Mouse (Mus musculus) adrenal gland, adult 2 months (tissue): ENCODE data around the gene Gprin2. TPM values are rescaled to one million over a fixed set of nuclear protein-coding genes. Genes with fewer than 3 reads are reported as not detected.

Source experiments
- DNase-seq: peaks from one replicate; pipeline ENCODE4 v3.0.0; 2021
- polyA plus RNA-seq: library from polyadenylated mRNA; depleted of rRNA; stranded (reverse); fragments of >200 nt; gene quantifications from 2 replicates; pipeline ENCODE4 v1.2.3, GENCODE M21; 2012; rRNA removed
- total RNA-seq, 2 experiments: library from RNA; stranded (reverse); gene quantifications; 2 replicates each; pipeline ENCODE4 v1.2.3; 2021

Gene Gprin2
- total and polyA plus RNA-seq, 3 experiments, result 0.85 to 2.8 (median 1.4) TPM

GRCm38 (mm10) chr14:34207996-34208395 is 6.5 kb upstream of the Gprin2 start:
- no peak for DNase-seq

- DNase-seq, result peak; percentile 42
Measured at GRCm38 (mm10) chr14:34200738-34201230, 669 bp downstream of the Gprin2 start.

- DNase-seq, result peak; percentile 74
Measured at GRCm38 (mm10) chr14:34196706-34197105, 4.7 kb downstream of the Gprin2 start.

- DNase-seq, result no peak
Measured at GRCm38 (mm10) chr14:34195466-34195865, 6.0 kb downstream of the Gprin2 start.

GRCm38 (mm10) chr14:34193879-34194278 is 7.6 kb downstream of the Gprin2 start:
- DNase-seq, result no peak

- peak; percentile 83 for DNase-seq
Measured at GRCm38 (mm10) chr14:34190361-34190760, 11.1 kb downstream of the Gprin2 start.

GRCm38 (mm10) chr14:34188629-34189028 is 12.8 kb downstream of the Gprin2 start:
- DNase-seq, result peak; percentile 86

GRCm38 (mm10) chr14:34183101-34183500 is 18.4 kb downstream of the Gprin2 start:
- no peak for DNase-seq

GRCm38 (mm10) chr14:34179351-34179750 is 22.1 kb downstream of the Gprin2 start:
- DNase-seq, result no peak

GRCm38 (mm10) chr14:34171107-34171506 is 30.3 kb downstream of the Gprin2 start:
- DNase-seq, result no peak

GRCm38 (mm10) chr14:34155752-34156151 is 45.7 kb downstream of the Gprin2 start:
- no peak for DNase-seq

- peak; percentile 43 for DNase-seq
Measured at GRCm38 (mm10) chr14:34154601-34155337, 46.7 kb downstream of the Gprin2 start.

GRCm38 (mm10) chr14:34152342-34152741 is 49.1 kb downstream of the Gprin2 start, which contains the start of gene Npy4r:
Gene Npy4r (minus strand): TSS chr14:34152489.
- peak; percentile 78 for DNase-seq

- no peak for DNase-seq
Measured at GRCm38 (mm10) chr14:34142915-34143314, 58.5 kb downstream of the Gprin2 start.

GRCm38 (mm10) chr14:34142316-34142715 is 59.1 kb downstream of the Gprin2 start:
- no peak for DNase-seq

GRCm38 (mm10) chr14:34139671-34140664 is 61.5 kb downstream of the Gprin2 start:
- DNase-seq, result no peak

Other genes starting within 250 kb of the Gprin2 start
- not detected for gene Rbp3, start 247.7 kb downstream of the Gprin2 start, total RNA-seq
- gene Rbp3, start 247.7 kb downstream of the Gprin2 start, polyA plus RNA-seq, result not detected in 2 replicates
- under 1 TPM in 1 of 2 experiments, not detected in 1; 0.07 TPM for gene Zfp488, start 222.9 kb downstream of the Gprin2 start, total RNA-seq
- 0.02 TPM in 1 of 2 replicates, not detected in the other for gene Zfp488, start 222.9 kb downstream of the Gprin2 start, polyA plus RNA-seq
- not detected for gene Gm30083, start 186.5 kb downstream of the Gprin2 start, total RNA-seq
- not detected in 2 replicates for gene Gm30083, start 186.5 kb downstream of the Gprin2 start, polyA plus RNA-seq
- gene Gm5460, start 184.9 kb downstream of the Gprin2 start, total RNA-seq, result under 1 TPM; 0.14 to 0.24 TPM
- 0.36 and 0.47 TPM in 2 replicates for gene Gm5460, start 184.9 kb downstream of the Gprin2 start, polyA plus RNA-seq
- gene Antxrl, start 148.9 kb downstream of the Gprin2 start, total RNA-seq, result not detected
- gene Antxrl, start 148.9 kb downstream of the Gprin2 start, polyA plus RNA-seq, result not detected in 2 replicates
- gene Anxa8, start 115.7 kb downstream of the Gprin2 start, total RNA-seq, result 1 to 10 TPM; 3.6 to 5.9 TPM
- 0.74 and 1.2 TPM in 2 replicates for gene Anxa8, start 115.7 kb downstream of the Gprin2 start, polyA plus RNA-seq
- not detected for gene A630023A22Rik, start 98.9 kb downstream of the Gprin2 start, total RNA-seq
- not detected in 2 replicates for gene A630023A22Rik, start 98.9 kb downstream of the Gprin2 start, polyA plus RNA-seq
- gene Npy4r, start 49.2 kb downstream of the Gprin2 start, total RNA-seq, result under 1 TPM; 0.09 to 0.10 TPM
- gene Npy4r, start 49.2 kb downstream of the Gprin2 start, polyA plus RNA-seq, result 0.02 and 0.15 TPM in 2 replicates
- under 1 TPM; 0.17 to 0.24 TPM for gene Syt15, start 17.9 kb upstream of the Gprin2 start, total RNA-seq
- gene Syt15, start 17.9 kb upstream of the Gprin2 start, polyA plus RNA-seq, result 0.52 and 0.85 TPM in 2 replicates
- gene Shld2, start 108.8 kb upstream of the Gprin2 start, total RNA-seq, result 1 to 10 TPM; 7.6 to 9.2 TPM
- 1.4 and 1.5 TPM in 2 replicates for gene Shld2, start 108.8 kb upstream of the Gprin2 start, polyA plus RNA-seq
- gene Glud1, start 109.1 kb upstream of the Gprin2 start, total RNA-seq, result 100 to 1,000 TPM; 152 to 249 TPM
- gene Glud1, start 109.1 kb upstream of the Gprin2 start, polyA plus RNA-seq, result 184 and 207 TPM in 2 replicates
- gene Fam25c, start 153.8 kb upstream of the Gprin2 start, total RNA-seq, result not detected
- gene Fam25c, start 153.8 kb upstream of the Gprin2 start, polyA plus RNA-seq, result not detected in 2 replicates
- gene Sncg, start 173.1 kb upstream of the Gprin2 start, total RNA-seq, result 10 to 100 TPM; 20.5 to 38.5 TPM
- gene Sncg, start 173.1 kb upstream of the Gprin2 start, polyA plus RNA-seq, result 26.1 and 33.8 TPM in 2 replicates
- 10 to 100 TPM; 26.5 to 42.4 TPM for gene Mmrn2, start 173.8 kb upstream of the Gprin2 start, total RNA-seq
- 16.7 and 17.1 TPM in 2 replicates for gene Mmrn2, start 173.8 kb upstream of the Gprin2 start, polyA plus RNA-seq